Mouse (Mus musculus) E14TG2a.4 (cell line): ENCODE results near the gene Meltf.
"Not testable (repeated sequence)": the region's sequence is repeated elsewhere in the genome, so short reads cannot be mapped to it uniquely, and the experiment has no call there.

Source experiments
- CTCF ChIP-seq: conservative IDR thresholded peaks from 2 replicates; pipeline ENCODE4 v1.5.1; 2014; ENCODE audit warnings: low read length
- NANOG ChIP-seq: IDR thresholded peaks from 2 replicates; pipeline ENCODE4 v1.6.1; 2014; ENCODE audit warnings: borderline replicate concordance, low read length, mixed read lengths

- TF ChIP-seq CTCF, NANOG: not testable (repeated sequence)
Observed at GRCm38 (mm10) chr16:31945986-31946385, 67.4 kb downstream of the Meltf start.
